Mouse (Mus musculus) CH12.LX (cell line): Measurements from ENCODE around the gene Bsg.

Source experiments
- CTCF ChIP-seq, 2 experiments: IDR thresholded peaks in 1 of 2; conservative IDR thresholded peaks in 1 of 2; 2 replicates each; pipeline ENCODE4 v1.5.1; 2011 to 2012; ENCODE audit warnings: low read depth in 2 of 2, low read length in 2 of 2, improper control_type of control experiment in 1 of 2, inconsistent platforms in 1 of 2, mild to moderate bottlenecking in 1 of 2, moderate library complexity in 1 of 2
- ELF1 ChIP-seq: IDR thresholded peaks from 2 replicates; pipeline ENCODE4 v1.6.1; 2014; ENCODE audit warnings: low read depth, mild to moderate bottlenecking, inconsistent platforms, low read length, improper control_type of control experiment
- EP300 ChIP-seq: IDR thresholded peaks from 2 replicates; pipeline ENCODE4 v1.6.1; 2011; ENCODE audit warnings: low read length, improper control_type of control experiment
- ETS1 ChIP-seq: conservative IDR thresholded peaks from 2 replicates; pipeline ENCODE4 v1.6.1; 2012; ENCODE audit warnings: low read depth, mild to moderate bottlenecking, inconsistent platforms, low read length, improper control_type of control experiment, moderate library complexity
- GABPA ChIP-seq: IDR thresholded peaks from 2 replicates; pipeline ENCODE4 v1.6.1; 2012; ENCODE audit warnings: low read depth, low read length, improper control_type of control experiment, inconsistent platforms; ENCODE audit not compliant: insufficient replicate concordance
- HCFC1 ChIP-seq: IDR thresholded peaks from 2 replicates; pipeline ENCODE4 v1.6.1; 2012; ENCODE audit warnings: low read depth, mild to moderate bottlenecking, inconsistent platforms, low read length, improper control_type of control experiment
- JUND ChIP-seq: conservative IDR thresholded peaks from 2 replicates; pipeline ENCODE4 v1.6.1; 2011; ENCODE audit warnings: low read depth, low read length, improper control_type of control experiment
- MAX ChIP-seq: IDR thresholded peaks from 2 replicates; pipeline ENCODE4 v1.6.1; 2011; ENCODE audit warnings: low read length, improper control_type of control experiment
- MEF2A ChIP-seq: IDR thresholded peaks from 2 replicates; pipeline ENCODE4 v1.6.1; 2014; ENCODE audit warnings: low read depth, mild to moderate bottlenecking, inconsistent platforms, low read length, improper control_type of control experiment, borderline replicate concordance
- NELFE ChIP-seq: IDR thresholded peaks from 2 replicates; pipeline ENCODE4 v1.6.1; 2011; ENCODE audit warnings: low read depth, low read length, improper control_type of control experiment
- POLR2A ChIP-seq: IDR thresholded peaks from 2 replicates; pipeline ENCODE4 v1.6.1; 2011; ENCODE audit warnings: low read depth, mild to moderate bottlenecking, improper control_type of control experiment, low read length
- POLR2AphosphoS2 ChIP-seq: IDR thresholded peaks from 2 replicates; pipeline ENCODE4 v1.6.1; 2011; ENCODE audit warnings: low read depth, low read length, improper control_type of control experiment
- UBTF ChIP-seq: IDR thresholded peaks from 2 replicates; pipeline ENCODE4 v1.6.1; 2012; ENCODE audit warnings: low read depth, mild to moderate bottlenecking, inconsistent platforms, low read length, improper control_type of control experiment, moderate library complexity
- ZNF384 ChIP-seq: IDR thresholded peaks from 2 replicates; pipeline ENCODE4 v1.6.1; 2012; ENCODE audit warnings: low read depth, low read length, improper control_type of control experiment, inconsistent platforms

DNA sequence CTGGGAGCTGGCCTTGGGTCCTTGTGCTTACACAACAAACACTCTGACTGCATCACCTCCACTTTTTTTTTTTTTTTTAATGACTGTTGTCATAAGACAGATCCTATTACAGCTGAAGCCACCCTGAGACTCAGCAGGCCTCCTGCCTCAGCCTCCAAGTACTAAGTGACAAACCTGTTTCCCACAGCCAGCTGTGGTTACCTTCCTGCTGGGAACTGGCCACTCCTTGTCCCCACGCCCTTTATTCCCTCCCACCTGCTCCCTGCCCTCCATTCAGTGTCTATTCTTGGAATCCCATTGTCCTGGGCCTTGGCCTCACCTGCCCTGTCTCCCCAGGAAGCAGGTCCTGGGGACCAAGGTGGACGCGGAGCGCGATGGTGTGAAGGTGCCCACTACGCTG, 16.8 kb upstream of the Bsg start:
- TF ChIP-seq CTCF (conservative IDR thresholded peaks at IDR 0.05 in 1 of 2, IDR thresholded peaks at IDR 0.05 in 1 of 2; ENCODE audit: low read depth in 2 of 2, low read length in 2 of 2), result no peak
- no peak for TF ChIP-seq POLR2AphosphoS2
- no peak for TF ChIP-seq HCFC1
- no peak for TF ChIP-seq MEF2A
- TF ChIP-seq ZNF384, result no peak
- no peak for TF ChIP-seq ETS1
- TF ChIP-seq MAX, result no peak
- no peak for TF ChIP-seq POLR2A
- TF ChIP-seq ELF1, result no peak
- TF ChIP-seq JUND, result no peak
- TF ChIP-seq EP300, result no peak
- TF ChIP-seq NELFE, result no peak
- TF ChIP-seq UBTF, result no peak
- TF ChIP-seq GABPA, result no peak
